8 mouse cellular contexts compared by ENCODE assay signal in the genomic region with DNA sequence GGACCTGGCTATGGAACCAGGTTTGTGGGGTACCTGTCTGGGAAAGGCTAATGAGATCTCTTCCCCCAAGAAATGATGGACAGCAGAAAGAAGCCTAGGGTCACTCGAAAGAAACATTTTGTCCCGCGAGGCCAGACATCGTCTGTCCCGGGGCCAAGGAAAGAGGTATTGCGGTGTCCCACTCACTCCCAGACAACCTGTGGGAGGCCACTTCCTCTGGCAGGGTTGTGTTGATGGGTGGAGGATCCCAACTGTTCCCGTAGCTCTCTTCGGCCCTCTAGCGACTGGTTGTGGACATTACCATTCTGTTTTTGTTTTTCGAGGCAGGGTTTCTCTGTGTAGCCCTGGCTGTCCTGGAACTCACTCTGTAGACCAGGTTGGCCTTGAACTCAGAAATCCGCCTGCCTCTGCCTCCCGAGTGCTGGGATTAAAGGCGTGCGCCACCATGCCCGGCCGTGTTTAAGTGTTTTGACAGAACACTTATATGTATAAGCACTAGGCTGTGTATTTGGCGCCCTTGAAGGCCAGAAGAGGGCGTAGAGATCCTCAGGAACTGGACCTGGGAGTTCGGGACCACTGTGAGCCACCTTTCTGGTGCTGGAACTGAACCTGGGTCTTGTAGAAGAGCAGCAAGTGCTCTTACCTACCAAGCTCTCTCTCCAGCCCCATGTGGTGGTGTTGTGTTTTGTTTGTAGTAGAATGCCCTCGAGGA. TPM values are rescaled to one million over a fixed set of nuclear protein-coding genes. Genes with fewer than 3 reads are reported as not detected.
A peak's percentile ranks its signal among the peaks of the same experiment; 100 is the strongest.
DNase-seq lines count a peak whose midpoint lies in the region; ATAC-seq lines count a peak whose summit lies in the region.

No protein-coding gene starts in this region.

- DNase-seq in R1 (ENCODE audit: low read depth, low spot score) = peak; percentile 92
- DNase-seq in cerebellum, adult 11 months = peak; percentile 59
- peak; percentile 85 for DNase-seq in heart, postnatal 4 days
- peak; percentile 64 to 78 for DNase-seq in layer of hippocampus, adult 18-20 months (ENCODE audit: low spot score in 2 of 2)
- peak; percentile 76 for DNase-seq in lung, postnatal 25 days (ENCODE audit: low spot score)
- DNase-seq in retina, postnatal 1 day = peak; percentile 90

- peak overlapping the region; percentile 48 for H3K4me3 ChIP-seq in forebrain, embryonic 13.5 days

- WGBS in forebrain, embryonic 13.5 days = 23% methylated on average over 20 of the region's 20 CpGs

- H3K9ac ChIP-seq in forebrain, embryonic 13.5 days = no peak overlapping the region

- no peaks in the 10 kb centered on the region for H3K9me3 ChIP-seq in forebrain, embryonic 13.5 days (replicated peaks)

- H3K27ac ChIP-seq in forebrain, embryonic 13.5 days = no peak overlapping the region

- peaks cover 24% of the 10 kb centered on the region for H3K36me3 ChIP-seq in forebrain, embryonic 13.5 days (ENCODE audit: poor library complexity, severe bottlenecking)

- peaks cover 43% of the 10 kb centered on the region for H3K4me1 ChIP-seq in forebrain, embryonic 13.5 days

- ATAC-seq in forebrain, embryonic 13.5 days = peak; percentile 54
- no peak for ATAC-seq in activated CD4-positive, CD25-positive, alpha-beta regulatory T cell, adult 4 months

- peak overlapping the region; percentile 88 for H3K4me2 ChIP-seq in forebrain, embryonic 13.5 days

- peaks cover 64% of the 10 kb centered on the region for H3K27me3 ChIP-seq in forebrain, embryonic 13.5 days

RNA-seq across cellular contexts. Expression of a gene that starts 3.6 kb away (rescaled TPM):
- polyA plus RNA-seq in forebrain, embryonic 13.5 days (2015; fragmentation: Nextera tagmentation; extraction: Ambion mirVana) = 0.98 and 2.2 TPM in 2 replicates
- total RNA-seq in heart, postnatal 4 days (2021) = 1 to 10 TPM; 4.6 to 5.1 TPM
- 1 to 10 TPM in 1 of 2 experiments, under 1 TPM in 1; 0.84 to 2.3 TPM for total RNA-seq in layer of hippocampus, adult 18-20 months (2021)
- polyA plus RNA-seq in activated CD4-positive, CD25-positive, alpha-beta regulatory T cell, adult 4 months (2017; shearing (Covaris generic)) = not detected

RNA-seq across cellular contexts. Expression of a gene that starts 40.3 kb away (rescaled TPM):
- 178 and 184 TPM in 2 replicates for polyA plus RNA-seq in forebrain, embryonic 13.5 days (2015; fragmentation: Nextera tagmentation; extraction: Ambion mirVana)
- 10 to 100 TPM; 53.6 to 55.5 TPM for total RNA-seq in heart, postnatal 4 days (2021)
- total RNA-seq in layer of hippocampus, adult 18-20 months (2021) = 10 to 100 TPM; 87.0 to 91.5 TPM
- 10 to 100 TPM; 47.3 to 60.5 TPM for polyA plus RNA-seq in activated CD4-positive, CD25-positive, alpha-beta regulatory T cell, adult 4 months (2017; shearing (Covaris generic))

RNA-seq across cellular contexts. Expression of a gene that starts 46.9 kb away (rescaled TPM):
- polyA plus RNA-seq in forebrain, embryonic 13.5 days (2015; fragmentation: Nextera tagmentation; extraction: Ambion mirVana) = 11.9 and 12.1 TPM in 2 replicates
- total RNA-seq in heart, postnatal 4 days (2021) = 10 to 100 TPM; 29.1 to 33.8 TPM
- 100 to 1,000 TPM in 1 of 2 experiments, 10 to 100 TPM in 1; 99.4 to 104 TPM for total RNA-seq in layer of hippocampus, adult 18-20 months (2021)
- polyA plus RNA-seq in activated CD4-positive, CD25-positive, alpha-beta regulatory T cell, adult 4 months (2017; shearing (Covaris generic)) = 1 to 10 TPM; 2.2 TPM

RNA-seq across cellular contexts. Expression of a gene that starts 51.9 kb away (rescaled TPM):
- 0.25 and 0.39 TPM in 2 replicates for polyA plus RNA-seq in forebrain, embryonic 13.5 days (2015; fragmentation: Nextera tagmentation; extraction: Ambion mirVana)
- total RNA-seq in heart, postnatal 4 days (2021) = not detected
- total RNA-seq in layer of hippocampus, adult 18-20 months (2021) = 1 to 10 TPM in 1 of 2 experiments, under 1 TPM in 1; 0.33 to 1.1 TPM
- polyA plus RNA-seq in activated CD4-positive, CD25-positive, alpha-beta regulatory T cell, adult 4 months (2017; shearing (Covaris generic)) = not detected
